Mouse (Mus musculus) embryonic facial prominence, embryonic 12.5 days (tissue): Measurements from ENCODE around the gene Sbpl. TPM values are rescaled to one million over a fixed set of nuclear protein-coding genes. Genes with fewer than 3 reads are reported as not detected.
A peak's percentile ranks its signal among the peaks of the same experiment; 100 is the strongest.

Experiments
- ATAC-seq: fragments of 200-750 bp; cut with Nextera tagmentation; 2 replicates; pipeline ENCODE4 v1.8.0; 2017; ENCODE audit not compliant: insufficient number of reproducible peaks, insufficient read depth, low FRiP score, low TSS enrichment
- H3K27ac ChIP-seq: fragments of 300-500 bp; sonication (generic); 2 replicates; pipeline ENCODE4 v1.5.1; 2016; ENCODE audit warnings: mild to moderate bottlenecking
- H3K27me3 ChIP-seq: fragments of 300-500 bp; sonication (generic); 2 replicates; pipeline ENCODE4 v1.6.1; 2016; ENCODE audit warnings: mild to moderate bottlenecking, moderate library complexity
- H3K36me3 ChIP-seq: fragments of 300-500 bp; sonication (generic); 2 replicates; pipeline ENCODE4 v1.6.1; 2016; ENCODE audit warnings: mild to moderate bottlenecking
- H3K4me1 ChIP-seq: fragments of 300-500 bp; sonication (generic); 2 replicates; pipeline ENCODE4 v1.6.1; 2016
- H3K4me2 ChIP-seq: fragments of 300-500 bp; sonication (generic); replicated peaks from 2 replicates; pipeline ENCODE4 v1.6.1; 2016; ENCODE audit warnings: mild to moderate bottlenecking, moderate library complexity
- H3K4me3 ChIP-seq: fragments of 300-500 bp; sonication (generic); 2 replicates; pipeline ENCODE4 v1.5.1; 2016; ENCODE audit warnings: mild to moderate bottlenecking
- H3K9ac ChIP-seq: fragments of 300-500 bp; sonication (generic); 2 replicates; pipeline ENCODE4 v1.6.1; 2016; ENCODE audit warnings: mild to moderate bottlenecking, moderate library complexity
- H3K9me3 ChIP-seq: fragments of 300-500 bp; sonication (generic); 2 replicates; pipeline ENCODE4 v1.6.1; 2016; ENCODE audit warnings: mild to moderate bottlenecking, moderate library complexity
- WGBS: fragments of 180-500 bp; shearing (Covaris S2); methylation state at CpG from one replicate; pipeline ENCODE4 v1.1.7; 2016; 5-methylcytosine and 5-hydroxymethylcytosine counted together
- polyA plus RNA-seq: library from polyadenylated mRNA; unstranded; fragments of >200 nt; fragmentation: Nextera tagmentation; extraction: Ambion mirVana; gene quantifications from 2 replicates; pipeline ENCODE4 v1.2.1, GENCODE M21; 2016

Gene Sbpl
- polyA plus RNA-seq, 1 experiment from 2014 or later: not detected

GRCm38 (mm10) chr17:23982912-23983311 is 27.8 kb upstream of the Sbpl start:
- 48% methylated on average over 4 of the region's 4 CpGs for WGBS
- Histone ChIP-seq H3K36me3 (no peaks in the 10 kb centered on the region), H3K4me3 (no peak overlapping the region), H3K27me3 (no peaks in the 10 kb centered on the region), H3K4me2 (no peak overlapping the region), H3K9me3 (no peaks in the 10 kb centered on the region), H3K27ac (no peak overlapping the region), H3K4me1 (no peaks in the 10 kb centered on the region), H3K9ac (no peak overlapping the region)
- no peak for ATAC-seq

DNA sequence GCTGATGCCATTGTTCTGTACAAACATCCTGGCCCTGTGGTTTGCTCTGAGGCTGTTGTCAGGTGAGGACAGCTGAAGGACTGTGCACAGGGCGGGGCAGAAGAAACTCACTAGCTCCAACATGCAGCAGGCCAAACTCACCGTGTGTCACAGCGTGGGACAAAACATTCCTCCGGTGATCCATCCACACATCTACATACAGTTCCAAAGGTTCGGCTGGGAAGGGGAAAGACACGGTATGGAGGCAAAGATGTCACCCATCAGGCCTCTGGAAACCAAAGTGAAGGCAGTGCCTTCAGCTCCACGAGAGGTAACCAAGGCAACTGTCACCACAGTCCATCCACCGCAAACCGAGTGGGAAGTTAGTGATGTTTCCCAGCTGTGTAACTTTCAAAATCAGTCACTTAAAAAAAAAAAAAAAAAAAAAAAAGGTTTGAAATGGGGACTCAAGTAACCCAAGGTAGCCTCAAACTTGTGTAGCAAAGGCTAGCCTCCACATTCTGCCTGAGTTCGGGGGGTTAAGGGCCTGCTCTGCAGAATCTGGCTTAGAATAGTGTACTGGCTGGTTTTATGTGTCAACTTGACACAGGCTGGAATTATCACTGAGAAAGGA is 25.3 kb upstream of the Sbpl start, which contains the start of gene Prss30:
Prss30 (minus strand) TSS at position 270 of the 613 bp plus-strand sequence.
- Histone ChIP-seq H3K27ac (no peak within 1 kb of the TSS), H3K27me3 (no peaks in the 10 kb centered on the region), H3K36me3 (no peaks in the 10 kb centered on the region), H3K9ac (no peak within 1 kb of the TSS), H3K9me3 (no peaks in the 10 kb centered on the region), H3K4me3 (no peak within 1 kb of the TSS), H3K4me1 (no peaks in the 10 kb centered on the region), H3K4me2 (no peak within 1 kb of the TSS)
- 74% methylated on average over 10 of the region's 10 CpGs for WGBS
- no peak for ATAC-seq

GRCm38 (mm10) chr17:23979471-23979870 is 24.4 kb upstream of the Sbpl start:
- Histone ChIP-seq H3K4me1 (no peaks in the 10 kb centered on the region), H3K4me2 (no peak overlapping the region), H3K9ac (no peak overlapping the region), H3K36me3 (no peaks in the 10 kb centered on the region), H3K4me3 (no peak overlapping the region), H3K9me3 (no peaks in the 10 kb centered on the region), H3K27me3 (no peaks in the 10 kb centered on the region), H3K27ac (no peak overlapping the region)
- WGBS: 52% methylated on average over 3 of the region's 3 CpGs
- ATAC-seq: no peak

DNA sequence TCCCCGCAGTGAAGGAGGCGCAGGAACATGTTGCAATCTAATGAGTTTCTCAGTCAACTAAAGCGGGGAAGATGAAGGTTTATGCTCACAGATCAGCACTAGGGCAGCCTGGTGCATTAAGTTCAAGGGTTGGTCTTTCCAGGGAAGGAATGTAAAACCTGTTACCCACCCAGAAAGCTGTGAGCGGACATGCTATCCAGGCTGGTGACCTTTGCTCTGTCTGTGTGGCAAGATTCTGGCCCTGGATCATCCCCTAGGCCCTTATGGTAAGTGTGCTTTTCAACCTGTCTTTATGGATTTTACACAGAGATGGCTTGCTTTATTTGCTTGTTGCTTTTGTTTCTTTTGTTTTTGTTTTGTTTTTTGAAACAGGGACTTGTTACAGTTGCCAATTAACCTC is 21.6 kb upstream of the Sbpl start:
- 77% methylated on average over 4 of the region's 4 CpGs for WGBS
- H3K27me3 ChIP-seq: no peaks in the 10 kb centered on the region
- H3K27ac ChIP-seq: no peak overlapping the region
- no peaks in the 10 kb centered on the region for H3K9me3 ChIP-seq
- no peak overlapping the region for H3K4me3 ChIP-seq
- H3K4me2 ChIP-seq: no peak overlapping the region
- ATAC-seq: no peak
- no peaks in the 10 kb centered on the region for H3K36me3 ChIP-seq
- no peaks in the 10 kb centered on the region for H3K4me1 ChIP-seq
- no peak overlapping the region for H3K9ac ChIP-seq

GRCm38 (mm10) chr17:23971315-23971714 is 16.2 kb upstream of the Sbpl start:
- Histone ChIP-seq H3K4me1 (no peaks in the 10 kb centered on the region), H3K27ac (no peak overlapping the region), H3K36me3 (no peaks in the 10 kb centered on the region), H3K4me3 (no peak overlapping the region), H3K4me2 (no peak overlapping the region), H3K27me3 (no peaks in the 10 kb centered on the region), H3K9me3 (no peaks in the 10 kb centered on the region), H3K9ac (no peak overlapping the region)
- ATAC-seq: no peak
- WGBS: 84% methylated on average over 9 of the region's 9 CpGs

- 0% methylated on average over 1 of the region's 1 CpGs for WGBS
- no peaks in the 10 kb centered on the region for H3K36me3 ChIP-seq
- ATAC-seq: no peak
These were observed 14.2 kb upstream of the Sbpl start for GRCm38 (mm10) chr17:23969231-23969630.

GRCm38 (mm10) chr17:23968780-23969179 is 13.7 kb upstream of the Sbpl start:
- Histone ChIP-seq H3K4me3 (no peak overlapping the region), H3K27me3 (no peaks in the 10 kb centered on the region), H3K9ac (no peak overlapping the region), H3K4me2 (no peak overlapping the region), H3K4me1 (no peaks in the 10 kb centered on the region), H3K36me3 (no peaks in the 10 kb centered on the region), H3K9me3 (no peaks in the 10 kb centered on the region), H3K27ac (no peak overlapping the region)
- WGBS: 42% methylated on average over 2 of the region's 2 CpGs
- no peak for ATAC-seq

More at GRCm38 (mm10) chr17:23969231-23969630, 14.2 kb upstream of the Sbpl start:
- Histone ChIP-seq H3K27ac (no peak overlapping the region), H3K9me3 (no peaks in the 10 kb centered on the region), H3K9ac (no peak overlapping the region), H3K4me3 (no peak overlapping the region), H3K4me2 (no peak overlapping the region), H3K27me3 (no peaks in the 10 kb centered on the region), H3K4me1 (no peaks in the 10 kb centered on the region)

GRCm38 (mm10) chr17:23966658-23967401 is 11.8 kb upstream of the Sbpl start:
- Histone ChIP-seq H3K9me3 (no peaks in the 10 kb centered on the region), H3K4me3 (no peak overlapping the region), H3K4me1 (no peaks in the 10 kb centered on the region), H3K9ac (no peak overlapping the region), H3K4me2 (no peak overlapping the region), H3K36me3 (no peaks in the 10 kb centered on the region), H3K27ac (no peak overlapping the region), H3K27me3 (no peaks in the 10 kb centered on the region)
- 80% methylated on average over 10 of the region's 10 CpGs for WGBS
- no peak for ATAC-seq

DNA sequence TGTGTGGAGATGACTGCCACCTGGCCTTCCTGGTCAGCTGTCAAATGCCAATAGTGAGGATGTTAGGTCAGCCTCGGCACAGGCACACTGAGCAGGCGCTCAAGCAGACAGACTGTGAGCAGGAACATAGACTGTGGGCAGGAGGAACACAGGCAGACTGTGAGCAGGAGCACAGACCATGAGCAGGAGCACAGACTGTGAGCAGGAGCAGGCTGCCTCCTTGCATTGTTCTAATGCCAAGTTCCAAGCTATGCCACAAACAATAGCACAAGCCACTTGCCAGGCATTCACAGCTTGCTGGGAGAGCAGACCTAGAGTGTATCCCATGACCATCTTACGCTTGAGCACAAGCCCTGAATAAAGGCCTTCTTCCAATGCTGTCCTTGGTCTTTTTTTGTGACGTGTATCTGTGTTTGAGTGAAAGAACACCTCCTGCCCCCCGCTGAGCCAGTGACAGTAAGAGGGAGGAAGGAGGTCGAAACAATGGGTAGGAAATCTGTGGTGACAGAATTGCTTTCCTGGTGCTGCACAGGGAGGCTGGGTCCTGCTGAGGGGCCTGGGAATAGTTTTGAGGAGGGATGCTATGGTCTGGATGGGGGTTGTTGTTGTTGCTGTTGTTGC is 10.8 kb upstream of the Sbpl start:
- H3K9me3 ChIP-seq: no peaks in the 10 kb centered on the region
- peak overlapping the region; percentile 19; the same call in 1 of the 2 replicates for H3K9ac ChIP-seq
- no peaks in the 10 kb centered on the region for H3K27me3 ChIP-seq
- no peak overlapping the region for H3K4me2 ChIP-seq
- H3K36me3 ChIP-seq: no peaks in the 10 kb centered on the region
- no peak overlapping the region for H3K27ac ChIP-seq
- WGBS: 36% methylated on average over 6 of the region's 6 CpGs
- H3K4me3 ChIP-seq: no peak overlapping the region
- no peaks in the 10 kb centered on the region for H3K4me1 ChIP-seq
- ATAC-seq: no peak

- Histone ChIP-seq H3K4me3 (no peak overlapping the region), H3K4me1 (no peaks in the 10 kb centered on the region), H3K9ac (no peak overlapping the region), H3K9me3 (no peaks in the 10 kb centered on the region), H3K4me2 (no peak overlapping the region), H3K27ac (no peak overlapping the region), H3K36me3 (no peaks in the 10 kb centered on the region), H3K27me3 (no peaks in the 10 kb centered on the region)
- 64% methylated on average over 4 of the region's 4 CpGs for WGBS
- no peak for ATAC-seq
These were observed 6.6 kb upstream of the Sbpl start for GRCm38 (mm10) chr17:23961573-23962122.

DNA sequence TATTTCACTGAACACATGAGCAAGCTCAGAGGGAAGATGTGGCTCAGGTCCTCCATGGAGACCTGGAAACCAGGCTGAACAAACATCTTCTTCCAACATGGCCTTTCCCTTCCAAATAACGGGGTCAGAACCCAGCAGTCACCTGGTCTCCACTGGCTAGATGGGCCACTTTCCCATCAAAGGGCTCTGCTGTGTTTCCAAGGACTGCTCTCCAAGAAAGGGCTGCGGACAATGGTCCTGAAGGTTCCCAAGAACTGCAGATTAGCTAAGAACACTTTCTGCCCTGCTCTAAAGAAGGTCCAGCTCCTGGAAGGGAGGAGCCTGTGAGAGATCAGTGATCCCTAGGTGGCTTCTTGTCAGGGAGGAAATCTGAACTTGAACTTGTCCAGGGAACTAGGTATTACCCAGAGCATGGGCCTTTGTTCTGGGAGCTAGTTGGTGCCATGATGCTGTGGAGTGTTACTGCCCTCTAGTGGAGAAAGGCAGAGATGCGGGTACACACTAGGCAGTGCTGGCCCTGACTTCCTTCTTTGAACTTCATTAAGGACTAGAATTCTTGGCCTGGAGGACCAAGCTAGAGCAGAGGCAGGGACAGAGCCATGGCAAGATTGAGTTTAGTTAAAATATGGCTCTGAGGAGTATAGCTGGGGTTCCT is 5.1 kb upstream of the Sbpl start:
- Histone ChIP-seq H3K4me1 (no peaks in the 10 kb centered on the region), H3K9me3 (no peaks in the 10 kb centered on the region), H3K4me3 (no peak overlapping the region), H3K27ac (no peak overlapping the region), H3K4me2 (no peak overlapping the region), H3K36me3 (no peaks in the 10 kb centered on the region), H3K27me3 (no peaks in the 10 kb centered on the region), H3K9ac (no peak overlapping the region)
- WGBS: 38% methylated on average over 3 of the region's 3 CpGs
- peak; percentile 84 for ATAC-seq
